In the genomic region with DNA sequence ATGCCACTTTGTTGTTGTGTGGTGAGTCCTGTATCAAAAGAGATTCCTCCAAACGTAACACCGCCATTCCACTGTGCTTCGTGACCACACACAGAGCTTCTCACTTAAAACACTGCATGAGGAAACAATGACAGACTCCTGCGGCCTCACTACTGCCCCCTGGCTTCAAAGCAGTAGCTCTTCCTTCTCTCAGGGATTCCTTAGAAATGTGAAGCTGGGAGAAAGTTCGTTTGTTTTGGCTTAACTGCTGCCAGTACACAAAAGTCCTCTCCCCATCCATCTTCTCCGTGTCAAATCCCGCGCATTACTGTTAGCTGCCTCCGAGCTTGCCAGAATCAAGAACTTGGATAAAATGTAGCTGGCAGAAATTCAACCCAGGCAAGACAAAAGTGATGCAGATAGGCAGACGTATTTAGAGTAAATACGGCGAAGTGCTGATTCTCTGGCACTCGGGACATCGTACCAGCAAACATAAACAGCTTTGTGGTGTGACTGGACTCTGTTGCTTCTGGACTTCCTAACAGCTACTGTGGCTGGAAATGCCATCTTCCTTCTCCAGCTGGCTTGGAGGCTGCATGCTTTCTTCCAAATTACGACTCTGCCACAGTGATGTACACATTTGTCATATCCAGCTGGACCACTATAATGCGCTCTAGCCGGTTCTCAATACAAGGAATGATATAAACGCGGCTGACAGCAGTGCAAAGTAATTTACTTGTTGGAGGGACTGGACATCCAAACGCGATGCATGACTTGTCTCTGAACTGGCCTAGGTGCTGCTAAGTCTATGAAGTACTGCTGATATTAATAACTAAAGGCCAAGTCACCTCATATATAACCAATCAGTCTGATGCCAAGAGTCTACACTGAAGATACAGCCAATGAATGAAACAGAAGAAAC, we compare ENCODE assay signal across 8 mouse cellular contexts. TPM values are rescaled to one million over a fixed set of nuclear protein-coding genes. Genes with fewer than 3 reads are reported as not detected.
DNase-seq lines count a peak whose midpoint lies in the region; ATAC-seq and TF ChIP-seq lines count a peak whose summit lies in the region.

No protein-coding gene starts in this region.

- 58% methylated on average over 21 of the region's 21 CpGs for WGBS in midbrain, embryonic 10.5 days
- WGBS in midbrain, embryonic 16.5 days: 49% methylated on average over 21 of the region's 21 CpGs
- 47% methylated on average over 21 of the region's 21 CpGs for WGBS in kidney, adult 2 months

- peak; percentile 74 for TF ChIP-seq CTCF in kidney, adult 2 months (conservative IDR thresholded peaks at IDR 0.05; ENCODE audit: insufficient read depth, insufficient read length, low read depth, low read length)

- H3K4me3 ChIP-seq in midbrain, embryonic 10.5 days: no peak overlapping the region
- no peak overlapping the region for H3K4me3 ChIP-seq in midbrain, embryonic 16.5 days (ENCODE audit: low read depth, low read length)
- peak overlapping the region; percentile 27; the same call in 1 of the 2 replicates for H3K4me3 ChIP-seq in kidney, adult 2 months (ENCODE audit: insufficient read depth, low read depth, low read length)

- intact Hi-C loops in left cerebral cortex, postnatal 36 days (cut with DNase I): no loop called here

- no peaks in the 10 kb centered on the region for H3K9me3 ChIP-seq in midbrain, embryonic 10.5 days (replicated peaks)
- H3K9me3 ChIP-seq in midbrain, embryonic 16.5 days (replicated peaks; ENCODE audit: control insufficient read depth, low read length, poor library complexity, severe bottlenecking): no peaks in the 10 kb centered on the region

- no peak overlapping the region for H3K27ac ChIP-seq in midbrain, embryonic 10.5 days (replicated peaks)
- no peak overlapping the region for H3K27ac ChIP-seq in midbrain, embryonic 16.5 days (ENCODE audit: low read length)
- H3K27ac ChIP-seq in kidney, adult 2 months (ENCODE audit: insufficient read depth, low read depth, low read length): no peak overlapping the region

- no peak overlapping the region for H3K4me2 ChIP-seq in midbrain, embryonic 16.5 days (ENCODE audit: low read length)

- H3K36me3 ChIP-seq in midbrain, embryonic 10.5 days: no peaks in the 10 kb centered on the region
- H3K36me3 ChIP-seq in midbrain, embryonic 16.5 days (ENCODE audit: control insufficient read depth, insufficient read depth, low read length): no peaks in the 10 kb centered on the region
- no peaks in the 10 kb centered on the region; the same call in 1 of the 2 replicates for H3K36me3 ChIP-seq in kidney, adult 2 months (ENCODE audit: control insufficient read depth, insufficient read depth, low read length)

- ATAC-seq in midbrain, embryonic 16.5 days: no peak

- H3K27me3 ChIP-seq in midbrain, embryonic 10.5 days (ENCODE audit: low read depth, poor library complexity, severe bottlenecking): peaks cover 27% of the 10 kb centered on the region
- no peaks in the 10 kb centered on the region; the same call in 1 of the 2 replicates for H3K27me3 ChIP-seq in midbrain, embryonic 16.5 days (ENCODE audit: control insufficient read depth, insufficient read depth, low read depth, low read length)
- no peaks in the 10 kb centered on the region for H3K27me3 ChIP-seq in kidney, adult 2 months (replicated peaks; ENCODE audit: control insufficient read depth, insufficient read depth, low read length)

- no peak for TF ChIP-seq POLR2A in kidney, adult 2 months (IDR thresholded peaks at IDR 0.05; ENCODE audit: low read depth, low read length)

- no peak overlapping the region for H3K9ac ChIP-seq in midbrain, embryonic 16.5 days (ENCODE audit: low read depth, low read length)

- peaks cover 14% of the 10 kb centered on the region for H3K4me1 ChIP-seq in midbrain, embryonic 10.5 days
- peaks cover 3% of the 10 kb centered on the region; the same call in 1 of the 2 replicates for H3K4me1 ChIP-seq in midbrain, embryonic 16.5 days (ENCODE audit: control insufficient read depth, insufficient read depth, low read length)
- no peaks in the 10 kb centered on the region for H3K4me1 ChIP-seq in kidney, adult 2 months (ENCODE audit: control insufficient read depth, insufficient read depth, low read length)

- DNase-seq in midbrain, embryonic 10.5 days (ENCODE audit: low spot score): peak; percentile 24
- DNase-seq in adrenal gland, adult 8-10 months: peak; percentile 20
- DNase-seq in forelimb bud, embryonic 11.5 days (ENCODE audit: low read depth, low spot score): peak; percentile 33
- DNase-seq in kidney, adult 2 months: peak; percentile 47
- peak; percentile 62 for DNase-seq in lung, postnatal 25 days (ENCODE audit: low spot score)
- peak; percentile 56 for DNase-seq in spleen, adult 12 weeks (ENCODE audit: low spot score)
- DNase-seq in left cerebral cortex, postnatal 36 days (ENCODE audit: low spot score in 2 of 2): no peak

RNA-seq across cellular contexts. Expression of a gene that starts 2.4 kb away (rescaled TPM):
- polyA plus RNA-seq in midbrain, embryonic 10.5 days (2016; fragmentation: Nextera tagmentation; extraction: Ambion mirVana): 0.43 and 0.93 TPM in 2 replicates
- 1.2 and 1.4 TPM in 2 replicates for polyA plus RNA-seq in midbrain, embryonic 16.5 days (2015; fragmentation: Nextera tagmentation; extraction: Ambion mirVana)
- 10 to 100 TPM; 11.9 to 13.4 (median 12.8) TPM for total RNA-seq in adrenal gland, adult 8-10 months (2022)
- 4.4 and 5.0 TPM in 2 replicates for polyA plus RNA-seq in kidney, adult 2 months (2012; rRNA removed)
- 1 to 10 TPM; 3.2 to 3.5 TPM for total RNA-seq in left cerebral cortex, postnatal 36 days (2021)

RNA-seq across cellular contexts. Expression of a gene that starts 20.4 kb away (rescaled TPM):
- polyA plus RNA-seq in midbrain, embryonic 10.5 days (2016; fragmentation: Nextera tagmentation; extraction: Ambion mirVana): 1.5 and 2.0 TPM in 2 replicates
- 3.7 and 3.9 TPM in 2 replicates for polyA plus RNA-seq in midbrain, embryonic 16.5 days (2015; fragmentation: Nextera tagmentation; extraction: Ambion mirVana)
- 1 to 10 TPM; 2.8 to 7.5 (median 3.5) TPM for total RNA-seq in adrenal gland, adult 8-10 months (2022)
- 14.9 and 20.1 TPM in 2 replicates for polyA plus RNA-seq in kidney, adult 2 months (2012; rRNA removed)
- total RNA-seq in left cerebral cortex, postnatal 36 days (2021): 10 to 100 TPM; 15.5 to 24.5 TPM

Comparison
In these comparisons a context has a peak if more than half of its experiments do, and no peak if none do; other contexts are left out.
1. DNase-seq: peak in midbrain, embryonic 10.5 days (single experiment), adrenal gland, adult 8-10 months (single experiment), forelimb bud, embryonic 11.5 days (single experiment), kidney, adult 2 months (single experiment), lung, postnatal 25 days (single experiment) and spleen, adult 12 weeks (single experiment); none in left cerebral cortex, postnatal 36 days (0 of 2).